Mouse (Mus musculus) kidney, embryonic 16.5 days (tissue): ENCODE data around the gene Wapl. TPM values are rescaled to one million over a fixed set of nuclear protein-coding genes. Genes with fewer than 3 reads are reported as not detected.

Source experiments
- ATAC-seq: fragments of 200-750 bp; cut with Nextera tagmentation; 2 replicates; pipeline ENCODE4 v1.8.0; 2017; ENCODE audit warnings: moderate TSS enrichment; ENCODE audit not compliant: low FRiP score, low TSS enrichment
- H3K27ac ChIP-seq: fragments of 300-500 bp; sonication (generic); 2 replicates; pipeline ENCODE4 v1.5.1; 2014; ENCODE audit warnings: low read length
- H3K27me3 ChIP-seq: fragments of 300-500 bp; sonication (generic); 2 replicates; pipeline ENCODE4 v1.6.1; 2014; ENCODE audit warnings: low read length, control low read depth, mixed read lengths; ENCODE audit not compliant: insufficient read depth
- H3K36me3 ChIP-seq: fragments of 300-500 bp; sonication (generic); 2 replicates; pipeline ENCODE4 v1.6.1; 2014; ENCODE audit warnings: low read length, control low read depth, mixed read lengths; ENCODE audit not compliant: insufficient read depth
- H3K4me1 ChIP-seq: fragments of 300-500 bp; sonication (generic); 2 replicates; pipeline ENCODE4 v1.6.1; 2014; ENCODE audit warnings: low read length, control low read depth, mixed read lengths; ENCODE audit not compliant: insufficient read depth
- H3K4me2 ChIP-seq: fragments of 300-500 bp; sonication (generic); replicated peaks from 2 replicates; pipeline ENCODE4 v1.6.1; 2014; ENCODE audit warnings: low read depth, low read length
- H3K4me3 ChIP-seq: fragments of 300-500 bp; sonication (generic); 2 replicates; pipeline ENCODE4 v1.5.1; 2014; ENCODE audit warnings: mild to moderate bottlenecking, low read length
- H3K9ac ChIP-seq: fragments of 300-500 bp; sonication (generic); replicated peaks from 2 replicates; pipeline ENCODE4 v1.6.1; 2014; ENCODE audit warnings: low read length
- H3K9me3 ChIP-seq: fragments of 300-500 bp; sonication (generic); 2 replicates; pipeline ENCODE4 v1.6.1; 2016; ENCODE audit warnings: low read length, control low read depth
- WGBS: fragments of 180-500 bp; shearing (Covaris S2); extraction: QIAGEN DNeasy Blood & Tissue Kit; methylation state at CpG from one replicate; pipeline ENCODE4 v1.1.7; 2014; 5-methylcytosine and 5-hydroxymethylcytosine counted together
- polyA plus RNA-seq: library from polyadenylated mRNA; unstranded; fragments of >200 nt; fragmentation: Nextera tagmentation; extraction: Ambion mirVana; gene quantifications from 2 replicates; pipeline ENCODE4 v1.2.1, GENCODE M21; 2015

The Wapl gene
- polyA plus RNA-seq, 1 experiment from 2014 or later: 20.8 TPM

- no peak for ATAC-seq
- H3K27ac ChIP-seq: no peak overlapping the region
- no peaks in the 10 kb centered on the region for H3K36me3 ChIP-seq
- no peaks in the 10 kb centered on the region for H3K27me3 ChIP-seq
- WGBS: 70% methylated on average over 1 of the region's 1 CpGs
- H3K4me2 ChIP-seq: no peak overlapping the region
- no peak overlapping the region for H3K9ac ChIP-seq
- no peaks in the 10 kb centered on the region for H3K4me1 ChIP-seq
- no peak overlapping the region for H3K4me3 ChIP-seq
- peaks cover 7% of the 10 kb centered on the region; the same call in 1 of the 2 replicates for H3K9me3 ChIP-seq
These were observed 119.8 kb downstream of the Wapl start for GRCm38 (mm10) chr14:34793406-34794037.

Other genes starting within 250 kb of the Wapl start
- gene Bmpr1a, start 170.6 kb upstream of the Wapl start, polyA plus RNA-seq: 24.9 and 38.5 TPM in 2 replicates
- gene 9230112D13Rik, start 151.1 kb upstream of the Wapl start, polyA plus RNA-seq: not detected in 2 replicates
- 2.2 and 2.3 TPM in 2 replicates for gene Ldb3, start 85.2 kb upstream of the Wapl start, polyA plus RNA-seq
- 0.39 and 0.51 TPM in 2 replicates for gene Opn4, start 73.8 kb upstream of the Wapl start, polyA plus RNA-seq
- gene Grid1, start 146.2 kb downstream of the Wapl start, polyA plus RNA-seq: 0.80 and 0.89 TPM in 2 replicates